Mouse (Mus musculus) ovary, postnatal 14 days (tissue): ENCODE measurements at regions not wholly inside any gene's neighbourhood (a gene's known extent, or its start where the extent isn't known, plus 50 kb on each side); places are given as distances from the start of the nearest gene placed in this dataset.

Source experiments
- DNase-seq: peaks from one replicate; pipeline ENCODE4 v3.0.0; 2022; ENCODE audit warnings: low spot score

DNA sequence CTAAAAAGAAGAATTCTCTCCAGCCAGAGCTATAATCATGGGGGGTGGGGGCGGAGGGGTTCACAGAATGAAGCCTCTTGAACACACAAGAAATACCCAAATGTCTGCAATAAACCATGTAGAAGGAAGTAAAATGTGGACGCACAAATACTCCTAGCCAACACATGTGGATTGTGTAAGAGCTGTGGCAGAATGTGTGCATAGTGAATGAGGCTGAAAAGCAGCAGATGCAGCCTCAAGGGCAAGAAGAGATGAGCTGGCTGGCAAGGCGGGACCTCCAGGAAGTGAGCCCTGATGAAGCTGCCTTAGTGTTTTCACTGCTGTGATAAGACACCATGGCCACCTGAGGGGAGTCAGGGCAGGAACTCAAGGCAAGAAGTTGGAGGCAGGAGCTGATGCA lies 53.3 kb upstream of the Arhgap28 start:
- no peak for DNase-seq

DNA sequence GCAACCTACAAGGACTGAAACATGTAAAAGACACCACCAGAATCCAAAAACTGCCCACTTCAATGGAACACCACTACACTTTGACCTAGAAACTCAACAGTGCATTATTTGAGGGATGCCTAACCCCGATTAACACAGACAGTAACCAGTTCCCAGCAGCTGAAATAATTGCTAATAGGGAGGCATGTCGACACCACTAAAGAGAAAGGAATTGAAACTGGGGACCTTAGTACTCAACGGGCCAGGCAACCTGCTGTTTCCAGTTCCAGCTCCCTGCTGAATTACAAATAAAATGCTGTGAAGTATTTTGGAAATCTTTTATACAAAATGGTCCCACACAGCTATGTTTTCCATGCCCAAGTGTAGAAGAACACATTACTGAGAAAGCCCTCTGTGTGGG lies 56.5 kb upstream of the Arhgap28 start:
- no peak for DNase-seq

DNA sequence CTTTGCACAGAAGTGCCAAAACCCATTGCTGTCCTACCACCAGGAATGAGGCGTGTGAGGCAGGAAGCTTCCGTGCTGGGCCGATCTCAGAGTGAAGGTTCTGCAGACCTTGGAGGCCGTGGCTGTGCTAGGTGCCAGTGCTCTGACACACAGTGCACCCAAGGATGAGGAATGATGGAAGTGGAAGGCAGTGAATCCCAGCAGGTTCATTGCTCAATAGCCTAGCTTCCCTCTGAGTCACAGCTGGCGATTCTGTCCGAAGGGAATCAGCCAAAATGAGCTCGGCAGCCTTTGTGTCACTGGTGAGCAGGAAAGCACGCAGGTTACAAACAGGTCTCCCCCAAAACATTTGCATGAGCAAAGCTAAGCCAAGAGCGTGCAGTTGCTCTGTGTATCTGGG lies 61.8 kb upstream of the Arhgap28 start:
- DNase-seq: no peak

DNA sequence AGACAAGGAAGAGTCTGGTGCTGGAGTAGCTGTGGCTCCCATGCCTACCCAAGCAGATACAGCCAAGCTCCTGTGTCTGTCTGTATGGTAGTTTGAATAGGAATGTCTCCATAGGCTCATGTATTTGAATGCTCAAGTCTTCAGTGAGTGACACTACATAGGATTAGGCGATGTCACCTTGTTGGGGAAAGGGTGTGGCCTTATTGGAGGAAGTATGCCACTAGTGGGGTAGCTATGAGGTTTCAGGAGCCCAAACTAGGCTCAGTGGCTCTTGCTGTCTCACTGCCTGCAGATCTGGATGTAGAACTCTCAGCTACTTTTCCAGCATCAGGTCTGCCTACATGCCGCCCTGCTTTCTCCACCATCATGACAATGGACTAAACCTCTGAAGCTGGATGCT lies 62.3 kb upstream of the Arhgap28 start:
- no peak for DNase-seq

DNA sequence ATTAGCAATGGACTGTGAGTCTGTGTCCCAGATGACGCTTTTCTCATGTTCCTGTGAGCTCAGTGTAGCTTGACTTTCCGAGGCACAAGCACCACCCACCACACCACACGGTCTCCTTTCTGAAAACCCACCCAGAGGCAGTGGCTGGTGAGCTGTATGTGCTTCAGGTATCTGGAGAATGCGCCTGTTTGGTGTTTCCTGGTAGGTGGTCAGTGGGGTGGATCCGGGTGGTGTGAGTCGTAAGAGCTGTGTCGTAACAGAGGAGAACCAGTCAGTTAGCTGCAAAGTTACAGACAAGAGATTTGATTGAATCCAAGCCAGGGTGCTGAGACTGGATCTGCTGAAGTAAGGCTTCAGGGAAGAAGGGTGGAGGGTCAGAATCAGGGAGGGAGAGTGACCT lies 65.1 kb upstream of the Arhgap28 start:
- DNase-seq: no peak

GRCm38 (mm10) chr17:68069484-68069883 lies 65.6 kb upstream of the Arhgap28 start:
- DNase-seq: no peak

DNA sequence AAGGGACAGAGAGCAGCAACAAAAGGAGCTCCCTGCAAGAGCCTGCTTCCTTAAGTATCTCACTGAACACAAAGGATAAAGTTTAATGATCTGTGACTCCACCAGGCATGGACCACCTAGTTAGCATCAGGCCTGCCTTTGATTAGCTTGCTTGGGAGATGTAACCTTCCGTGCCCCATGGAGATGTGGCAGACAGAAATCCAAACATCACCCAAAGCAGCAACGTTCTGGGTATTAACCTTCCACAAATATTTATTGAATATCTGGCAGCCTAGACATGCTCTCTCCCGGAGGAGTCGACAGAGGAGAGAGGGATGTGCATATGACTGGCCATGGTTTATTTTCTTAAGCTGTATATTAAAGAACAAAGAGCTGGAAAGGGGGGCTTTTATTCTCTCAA lies 67.6 kb upstream of the Arhgap28 start:
- no peak for DNase-seq

- no peak for DNase-seq
Observed at GRCm38 (mm10) chr17:68075712-68076111, 71.8 kb upstream of the Arhgap28 start.

DNA sequence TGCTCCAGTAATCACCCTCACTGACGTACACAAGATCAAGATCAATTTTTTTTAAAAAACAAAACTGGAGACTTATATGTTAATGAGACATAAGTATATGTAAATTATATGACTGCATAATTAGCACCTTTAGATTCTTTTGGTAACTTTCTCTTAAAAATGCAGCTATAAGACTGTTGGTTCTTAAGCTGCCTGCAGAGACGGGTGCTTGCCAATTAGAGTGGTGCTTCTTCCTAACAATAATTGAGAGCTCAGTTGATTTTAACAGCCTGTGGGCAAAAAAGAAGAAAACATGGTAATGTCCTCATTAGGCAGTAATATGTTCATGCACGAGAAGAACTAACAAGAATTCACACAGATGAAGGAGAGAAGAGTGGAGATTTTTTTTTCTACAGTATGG lies 74.8 kb upstream of the Arhgap28 start:
- no peak for DNase-seq

DNA sequence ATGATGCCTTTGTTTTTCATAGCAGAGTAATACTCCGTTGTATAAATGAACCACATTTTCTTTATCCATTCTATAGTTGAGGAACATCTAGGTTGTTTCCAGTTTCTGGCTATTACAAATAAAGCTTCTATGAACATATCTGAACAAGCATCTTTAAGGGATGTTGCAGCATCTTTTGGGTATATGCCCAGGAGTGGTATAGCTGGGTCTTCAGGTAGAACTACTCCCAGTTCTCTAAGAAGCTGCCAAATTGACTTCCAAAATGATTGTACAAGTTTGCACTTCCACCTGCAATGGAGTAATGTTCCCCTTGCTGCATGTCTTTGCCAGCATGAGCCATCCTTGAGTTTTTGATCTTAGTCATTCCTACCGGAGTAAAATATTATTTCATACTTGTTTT lies 80.5 kb upstream of the Arhgap28 start:
- no peak for DNase-seq

GRCm38 (mm10) chr17:68087149-68087548 lies 83.2 kb upstream of the Arhgap28 start:
- DNase-seq: no peak

DNA sequence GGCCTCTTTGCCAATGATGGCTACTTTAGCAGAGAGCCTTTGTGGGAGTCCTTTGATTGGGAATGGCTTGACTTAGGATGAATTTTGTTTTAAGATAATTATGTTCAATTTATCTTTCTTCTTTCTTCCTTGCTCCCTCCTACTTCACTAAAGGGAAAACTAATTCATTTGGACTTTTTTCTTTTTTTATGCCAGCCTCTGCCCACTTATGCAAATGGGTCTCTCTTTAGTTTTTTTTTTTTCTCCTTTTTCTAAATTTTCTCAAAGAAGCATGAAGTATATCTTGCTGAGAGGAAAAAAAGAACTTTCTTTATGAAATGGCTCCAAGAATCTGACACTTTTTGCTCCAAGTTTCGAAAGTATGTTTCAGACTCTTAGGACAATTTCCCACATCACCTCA lies 85.3 kb upstream of the Arhgap28 start:
- DNase-seq: no peak

- no peak for DNase-seq
Observed at GRCm38 (mm10) chr17:68089830-68090229, 85.9 kb upstream of the Arhgap28 start.

DNA sequence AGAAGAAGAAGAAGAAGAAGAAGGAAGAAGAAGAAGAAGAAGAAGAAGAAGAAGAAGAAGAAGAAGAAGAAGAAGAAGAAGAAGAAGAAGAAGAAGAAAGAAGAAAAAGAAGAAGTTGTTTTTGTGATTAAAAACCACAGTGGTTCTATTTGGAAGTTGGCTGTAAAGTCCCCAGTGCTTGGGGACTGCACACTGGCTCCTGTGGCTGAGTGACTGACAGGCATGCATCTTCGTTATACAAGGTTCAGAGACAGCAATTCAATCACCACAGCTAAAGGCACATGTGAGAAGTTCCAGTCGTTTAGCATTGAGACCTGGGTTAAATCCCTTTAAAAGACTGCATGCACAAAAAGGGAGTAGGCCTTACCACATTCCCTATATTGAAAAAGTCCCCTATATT lies 93.1 kb upstream of the Arhgap28 start:
- DNase-seq: no peak

- no peak for DNase-seq
Observed at GRCm38 (mm10) chr17:68097436-68097835, 93.5 kb upstream of the Arhgap28 start.

DNA sequence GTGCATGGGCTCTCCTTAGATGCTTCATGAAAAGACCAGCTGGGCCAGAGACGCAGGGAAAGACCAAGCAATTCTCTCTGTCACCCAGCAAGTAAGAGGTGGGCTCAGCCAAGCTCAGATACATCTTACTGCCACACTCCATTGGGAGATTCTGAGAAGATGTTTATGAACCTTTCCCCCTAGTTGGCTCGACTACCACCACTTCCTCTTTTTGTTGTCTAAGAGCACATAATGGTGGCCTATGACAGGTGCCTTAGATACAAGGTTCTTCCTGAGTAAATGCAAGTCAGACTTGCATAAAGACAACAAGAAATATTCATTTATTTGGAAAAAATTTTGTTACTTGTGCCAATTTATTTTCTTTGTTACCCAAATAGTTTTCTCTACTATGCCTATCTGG lies 96.2 kb upstream of the Arhgap28 start:
- DNase-seq: no peak

GRCm38 (mm10) chr17:68103346-68103745 lies 99.4 kb upstream of the Arhgap28 start:
- peak; percentile 6 for DNase-seq

GRCm38 (mm10) chr17:68106366-68106765 lies 102.4 kb upstream of the Arhgap28 start:
- DNase-seq: no peak

- DNase-seq: no peak
Observed at GRCm38 (mm10) chr17:68107875-68108274, 104.0 kb upstream of the Arhgap28 start.

GRCm38 (mm10) chr17:68111834-68112473 lies 108.0 kb upstream of the Arhgap28 start:
- no peak for DNase-seq

DNA sequence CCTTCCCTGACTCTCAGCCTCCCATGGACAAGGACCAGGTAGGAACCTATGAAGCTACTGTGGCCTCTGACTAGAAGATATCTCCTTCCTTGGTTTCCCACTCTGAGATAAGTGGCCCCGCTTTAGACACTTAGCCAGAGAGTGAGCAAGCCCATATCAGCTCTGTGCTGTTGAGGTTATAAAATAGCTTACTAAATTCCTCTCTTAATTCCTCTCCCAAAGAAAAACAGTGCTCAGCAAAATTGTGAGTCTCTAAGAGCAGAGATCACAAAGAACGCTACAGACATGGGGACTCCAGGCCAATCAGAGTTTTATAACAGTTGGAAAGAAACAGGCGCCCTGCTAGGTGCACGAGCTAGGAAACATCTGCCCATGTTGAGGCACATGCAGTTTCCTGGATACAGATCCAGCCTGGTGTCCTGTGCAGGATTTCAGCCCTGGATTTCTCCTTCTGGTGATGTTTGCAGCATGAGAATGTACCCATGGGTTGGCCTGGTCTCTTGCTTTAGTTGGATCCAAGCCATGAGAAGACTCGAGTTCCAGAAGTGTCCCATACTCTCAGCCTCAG lies 108.9 kb upstream of the Arhgap28 start:
- no peak for DNase-seq

- DNase-seq: no peak
Observed at GRCm38 (mm10) chr17:68115599-68115998, 111.7 kb upstream of the Arhgap28 start.

GRCm38 (mm10) chr17:68119055-68119698 lies 115.3 kb upstream of the Arhgap28 start:
- DNase-seq: no peak

DNA sequence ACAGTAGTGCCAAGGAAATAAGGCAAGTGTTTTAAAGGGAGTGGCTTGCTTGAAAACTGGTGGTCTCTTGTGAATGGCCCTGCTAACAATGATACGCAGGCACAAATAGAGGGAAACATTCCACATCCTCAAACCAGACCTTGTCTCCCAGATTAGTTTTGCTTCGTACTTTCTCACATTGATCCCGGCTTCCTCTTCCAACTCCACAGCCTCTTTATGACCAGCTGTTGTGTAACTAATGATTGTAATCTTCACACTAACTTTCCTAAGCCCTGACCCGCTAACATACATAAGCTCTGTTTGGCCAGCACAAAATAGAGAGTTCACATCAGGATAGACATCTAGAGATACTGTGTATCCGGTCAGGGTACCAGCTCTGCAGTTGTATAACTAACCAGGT lies 116.3 kb upstream of the Arhgap28 start:
- no peak for DNase-seq
